Mouse (Mus musculus) lung, postnatal 0 days (tissue): Measurements from ENCODE around the gene Atp2a1. TPM values are rescaled to one million over a fixed set of nuclear protein-coding genes. Genes with fewer than 3 reads are reported as not detected.

ENCODE experiments used
- ATAC-seq: fragments of 200-750 bp; cut with Nextera tagmentation; 2 replicates; pipeline ENCODE4 v1.8.0; 2017; ENCODE audit warnings: moderate library complexity
- DNase-seq: peaks from one replicate; pipeline ENCODE4 v3.0.0-alpha.2; 2016; ENCODE audit warnings: low spot score
- H3K27ac ChIP-seq: fragments of 300-500 bp; sonication (generic); 2 replicates; pipeline ENCODE4 v1.5.1; 2014; ENCODE audit warnings: antibody characterized with exemption, mild to moderate bottlenecking, low read length, mixed read lengths
- H3K27me3 ChIP-seq: fragments of 300-500 bp; sonication (generic); replicated peaks from 2 replicates; pipeline ENCODE4 v1.6.1; 2014; ENCODE audit warnings: low read length, mixed read lengths; ENCODE audit not compliant: insufficient read depth
- H3K36me3 ChIP-seq: fragments of 300-500 bp; sonication (generic); 2 replicates; pipeline ENCODE4 v1.6.1; 2014; ENCODE audit warnings: low read length, mixed read lengths; ENCODE audit not compliant: insufficient read depth
- H3K4me1 ChIP-seq: fragments of 300-500 bp; sonication (generic); 2 replicates; pipeline ENCODE4 v1.6.1; 2014; ENCODE audit warnings: antibody characterized with exemption, low read depth, low read length, mixed read lengths; ENCODE audit not compliant: insufficient read depth
- H3K4me2 ChIP-seq: fragments of 300-500 bp; sonication (generic); replicated peaks from 2 replicates; pipeline ENCODE4 v1.6.1; 2014; ENCODE audit warnings: low read depth, mild to moderate bottlenecking, low read length, moderate library complexity, mixed read lengths
- H3K4me3 ChIP-seq: fragments of 300-500 bp; sonication (generic); 2 replicates; pipeline ENCODE4 v1.5.1; 2014; ENCODE audit warnings: low read depth, low read length
- H3K9ac ChIP-seq: fragments of 300-500 bp; sonication (generic); replicated peaks from 2 replicates; pipeline ENCODE4 v1.6.1; 2014; ENCODE audit warnings: low read depth, mild to moderate bottlenecking
- H3K9me3 ChIP-seq: fragments of 300-500 bp; sonication (generic); 2 replicates; pipeline ENCODE4 v1.6.1; 2016; ENCODE audit warnings: low read length, mixed read lengths
- CTCF ChIP-seq: IDR thresholded peaks from 2 replicates; pipeline ENCODE4 v1.5.1; 2016; ENCODE audit warnings: antibody characterized with exemption, mild to moderate bottlenecking
- EP300 ChIP-seq: IDR thresholded peaks from 2 replicates; pipeline ENCODE4 v1.6.1; 2016; ENCODE audit warnings: antibody characterized with exemption, mild to moderate bottlenecking, control low read depth
- WGBS: fragments of 180-500 bp; shearing (Covaris S2); extraction: QIAGEN DNeasy Blood & Tissue Kit; methylation state at CpG from one replicate; pipeline ENCODE4 v1.1.7; 2014; 5-methylcytosine and 5-hydroxymethylcytosine counted together
- polyA plus RNA-seq: library from polyadenylated mRNA; unstranded; fragments of >200 nt; fragmentation: Nextera tagmentation; extraction: Ambion mirVana; gene quantifications from 2 replicates; pipeline ENCODE4 v1.2.1, GENCODE M21; 2015

The Atp2a1 gene
- polyA plus RNA-seq, 1 experiment from 2014 or later, result 0.14 TPM

DNA sequence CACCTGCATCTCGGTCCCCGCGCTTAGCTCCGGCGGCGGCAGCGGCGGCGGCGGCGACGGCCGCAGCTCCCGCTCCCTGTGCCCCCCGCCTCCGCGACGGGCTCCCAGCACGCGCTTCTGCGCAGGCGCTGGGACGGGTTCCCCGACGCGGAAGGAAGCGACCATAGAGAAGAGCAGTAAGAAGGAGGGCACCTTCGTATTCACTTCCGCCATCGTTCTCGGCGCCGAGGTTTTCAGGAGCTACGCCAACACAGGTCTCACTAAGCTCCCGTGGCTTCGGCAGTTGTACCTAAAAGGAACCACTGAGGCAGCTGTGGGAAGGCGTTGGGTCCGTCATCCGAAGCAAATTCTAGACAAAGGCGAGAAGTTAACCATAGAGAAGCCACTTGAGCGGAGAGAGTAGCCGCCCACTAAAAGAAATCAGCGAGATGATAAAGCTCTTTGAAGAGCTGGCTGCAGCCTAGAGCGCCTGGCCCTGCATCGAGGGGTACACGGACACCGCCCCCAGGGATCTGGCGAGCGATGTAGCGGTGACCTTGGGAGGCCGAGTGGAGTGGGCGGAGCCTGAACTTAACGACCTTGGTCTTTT lies 12.2 kb upstream of the Atp2a1 start, which contains the start of gene Sh2b1:
Sh2b1 (minus strand) TSS at position 432 of the 589 bp plus-strand sequence.
- DNase-seq (peak; percentile 98), ATAC-seq (peak; percentile 95)
- no peaks in the 10 kb centered on the region for H3K27me3 ChIP-seq

GRCm38 (mm10) chr7:126474486-126474955 lies 11.6 kb upstream of the Atp2a1 start:
- peak overlapping the region; percentile 93 for H3K9ac ChIP-seq
- ATAC-seq, result peak; percentile 11
- peak; percentile 43 for DNase-seq
- no peaks in the 10 kb centered on the region for H3K9me3 ChIP-seq
- peak overlapping the region; percentile 93 for H3K27ac ChIP-seq
- peaks cover 10% of the 10 kb centered on the region; the same call in 1 of the 2 replicates for H3K36me3 ChIP-seq
- no peaks in the 10 kb centered on the region; the same call in 1 of the 2 replicates for H3K4me1 ChIP-seq
- H3K27me3 ChIP-seq, result no peaks in the 10 kb centered on the region
- H3K4me2 ChIP-seq, result peak overlapping the region; percentile 93
- 0% methylated on average over 21 of the region's 27 CpGs for WGBS
- peak overlapping the region; percentile 84 for H3K4me3 ChIP-seq
- TF ChIP-seq EP300 (no peak), CTCF (no peak)

More for the DNA sequence above, 12.2 kb upstream of the Atp2a1 start, which contains the start of gene Sh2b1:
- H3K9me3 ChIP-seq, result no peaks in the 10 kb centered on the region
- under 1% methylated on average over 53 of the region's 53 CpGs for WGBS
- H3K27ac ChIP-seq, result peak within 1 kb of the TSS; percentile 93
- peaks cover 10% of the 10 kb centered on the region; the same call in 1 of the 2 replicates for H3K36me3 ChIP-seq
- H3K4me2 ChIP-seq, result peak within 1 kb of the TSS; percentile 93
- H3K4me1 ChIP-seq, result no peaks in the 10 kb centered on the region; the same call in 1 of the 2 replicates
- peak within 1 kb of the TSS; percentile 93 for H3K9ac ChIP-seq
- H3K4me3 ChIP-seq, result peak within 1 kb of the TSS; percentile 84
- TF ChIP-seq EP300 (peak; percentile 62), CTCF (peak; percentile 55)

DNA sequence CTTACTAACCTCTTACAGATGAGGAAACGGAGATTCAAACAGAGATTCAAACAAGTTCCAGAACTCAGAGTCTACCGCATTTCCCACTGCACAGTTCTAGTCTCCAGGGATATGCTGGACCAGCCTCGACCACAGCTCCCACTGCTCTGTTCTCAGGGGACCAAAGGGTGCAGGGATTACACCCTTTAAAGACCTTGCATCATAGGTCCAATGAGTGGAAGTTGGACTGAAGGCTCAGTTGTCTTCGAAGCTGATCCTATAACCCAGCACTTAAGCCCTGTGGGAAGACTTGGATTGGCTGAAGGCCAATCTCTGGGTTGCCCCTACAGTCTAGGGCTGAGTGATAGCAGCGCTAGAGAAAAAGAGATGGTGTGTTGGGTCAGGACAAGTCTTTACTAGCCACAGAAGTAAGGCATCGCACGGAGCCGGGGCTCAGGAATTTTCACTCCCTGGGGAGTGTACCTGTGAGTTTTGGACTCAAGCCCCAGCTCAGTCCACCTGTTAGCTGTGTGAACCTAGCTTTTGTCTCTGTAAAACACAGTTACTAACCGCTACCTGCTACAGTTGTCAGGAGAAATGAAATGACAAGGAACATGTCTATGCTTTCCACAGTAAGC lies 10.7 kb upstream of the Atp2a1 start:
- ATAC-seq (no peak), DNase-seq (no peak)
- H3K4me2 ChIP-seq, result peak overlapping the region; percentile 93
- TF ChIP-seq CTCF (no peak), EP300 (no peak)
- H3K27ac ChIP-seq, result no peak overlapping the region
- H3K9ac ChIP-seq, result peak overlapping the region; percentile 93
- no peaks in the 10 kb centered on the region for H3K27me3 ChIP-seq
- no peaks in the 10 kb centered on the region; the same call in 1 of the 2 replicates for H3K4me1 ChIP-seq
- H3K4me3 ChIP-seq, result no peak overlapping the region
- 73% methylated on average over 9 of the region's 9 CpGs for WGBS
- H3K9me3 ChIP-seq, result no peaks in the 10 kb centered on the region
- peaks cover 13% of the 10 kb centered on the region for H3K36me3 ChIP-seq

DNA sequence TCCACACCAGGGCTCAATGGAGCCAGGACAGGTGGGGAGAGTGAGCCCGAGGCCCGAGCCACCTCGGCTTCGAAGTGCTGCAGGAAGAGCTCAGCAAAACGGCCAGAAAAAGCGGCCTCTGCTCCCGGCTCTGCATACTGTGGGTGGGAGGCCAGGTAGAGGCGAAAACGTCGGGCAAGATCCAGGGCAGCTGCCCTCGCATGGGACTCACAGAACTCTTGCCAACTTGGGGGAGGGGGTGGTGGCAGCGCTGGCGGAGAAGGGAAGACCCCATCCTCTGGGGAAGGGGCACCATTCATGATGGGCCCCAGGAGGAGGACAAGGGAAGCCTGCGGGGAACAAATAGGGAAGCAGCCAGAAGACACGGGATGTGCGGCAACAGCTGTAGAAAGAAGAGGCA lies 9.8 kb upstream of the Atp2a1 start:
- no peak overlapping the region for H3K4me2 ChIP-seq
- WGBS, result 87% methylated on average over 15 of the region's 16 CpGs
- DNase-seq, result no peak
- no peak overlapping the region for H3K9ac ChIP-seq
- no peaks in the 10 kb centered on the region for H3K9me3 ChIP-seq
- H3K27me3 ChIP-seq, result no peaks in the 10 kb centered on the region
- no peak for ATAC-seq
- peaks cover 18% of the 10 kb centered on the region for H3K36me3 ChIP-seq
- TF ChIP-seq EP300, result no peak
- no peak for TF ChIP-seq CTCF
- H3K27ac ChIP-seq, result no peak overlapping the region
- H3K4me3 ChIP-seq, result no peak overlapping the region
- H3K4me1 ChIP-seq, result no peaks in the 10 kb centered on the region; the same call in 1 of the 2 replicates

- 81% methylated on average over 13 of the region's 13 CpGs for WGBS
- Histone ChIP-seq H3K9me3 (no peaks in the 10 kb centered on the region), H3K4me3 (no peak overlapping the region), H3K4me2 (no peak overlapping the region), H3K4me1 (no peaks in the 10 kb centered on the region; the same call in 1 of the 2 replicates), H3K36me3 (peaks cover 18% of the 10 kb centered on the region), H3K9ac (no peak overlapping the region), H3K27me3 (no peaks in the 10 kb centered on the region), H3K27ac (no peak overlapping the region)
- no peak for DNase-seq
- TF ChIP-seq EP300, result no peak
- no peak for TF ChIP-seq CTCF
- ATAC-seq, result no peak
These were observed 9.4 kb upstream of the Atp2a1 start for GRCm38 (mm10) chr7:126472306-126472705.

DNA sequence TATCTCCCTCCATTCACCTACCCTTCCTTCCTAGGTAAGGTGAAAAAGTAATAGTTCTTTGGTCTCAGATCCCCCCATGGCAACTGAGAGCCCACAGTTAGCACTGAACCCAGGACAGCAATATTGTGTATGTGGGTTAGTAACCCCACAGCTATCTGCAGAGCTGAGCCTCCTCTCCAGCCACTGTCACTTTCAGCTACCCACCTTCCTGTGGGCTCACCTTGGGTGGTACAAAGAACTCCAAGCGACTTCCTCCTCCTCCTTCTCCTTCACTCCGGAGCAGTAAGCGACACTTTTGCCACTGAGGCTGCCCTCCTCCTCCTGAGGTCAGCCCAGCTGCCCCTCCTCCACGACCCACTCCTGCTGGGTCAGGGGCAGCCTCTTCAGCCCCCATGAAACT lies 8.9 kb upstream of the Atp2a1 start:
- DNase-seq, result no peak
- Histone ChIP-seq H3K4me3 (no peak overlapping the region), H3K4me2 (no peak overlapping the region), H3K27me3 (no peaks in the 10 kb centered on the region), H3K36me3 (peaks cover 18% of the 10 kb centered on the region), H3K27ac (no peak overlapping the region), H3K9ac (no peak overlapping the region), H3K4me1 (no peaks in the 10 kb centered on the region; the same call in 1 of the 2 replicates), H3K9me3 (no peaks in the 10 kb centered on the region)
- 69% methylated on average over 4 of the region's 4 CpGs for WGBS
- no peak for ATAC-seq
- no peak for TF ChIP-seq CTCF
- no peak for TF ChIP-seq EP300
